Mouse (Mus musculus): ENCODE results near the gene Ldlr. TPM values are rescaled to one million over a fixed set of nuclear protein-coding genes. Genes with fewer than 3 reads are reported as not detected.
A peak's percentile ranks its signal among the peaks of the same experiment; 100 is the strongest.
"Not testable (repeated sequence)": the region's sequence is repeated elsewhere in the genome, so short reads cannot be mapped to it uniquely, and the experiment has no call there.

The Ldlr gene
- polyA plus RNA-seq, 1 experiment from 2014 or later: 31.1 TPM

- Histone ChIP-seq H3K4me2 (no peak overlapping the region), H3K4me3 (no peak overlapping the region), H3K4me1 (peaks cover 8% of the 10 kb centered on the region; the same call in 1 of the 2 replicates), H3K36me3 (peaks cover 51% of the 10 kb centered on the region), H3K27me3 (replicated peaks) (no peaks in the 10 kb centered on the region), H3K27ac (no peak overlapping the region), H3K9ac (no peak overlapping the region), H3K9me3 (replicated peaks) (no peaks in the 10 kb centered on the region)
- whole genome bisulfite sequencing (ENCODE audit: insufficient replicate concordance): 70% methylated on average over 7 of the region's 7 CpGs
- no peak for ATAC-seq
These were observed 61.4 kb downstream of the Ldlr start for GRCm38 (mm10) chr9:21784517-21785307.

- ATAC-seq: not testable (repeated sequence)
- WGBS (ENCODE audit: insufficient replicate concordance): 45% methylated on average over 2 of the region's 2 CpGs
These were observed 63.0 kb downstream of the Ldlr start for GRCm38 (mm10) chr9:21786309-21786708.

GRCm38 (mm10) chr9:21786906-21787305 lies 63.6 kb downstream of the Ldlr start:
- ATAC-seq: 0 out of 2 replicates have a peak, but pooled peaks have one; percentile 24
- Histone ChIP-seq H3K4me2 (no peak overlapping the region), H3K27ac (no peak overlapping the region), H3K4me1 (peaks cover 9% of the 10 kb centered on the region; the same call in 1 of the 2 replicates), H3K9ac (no peak overlapping the region), H3K9me3 (replicated peaks) (no peaks in the 10 kb centered on the region), H3K27me3 (replicated peaks) (no peaks in the 10 kb centered on the region), H3K4me3 (no peak overlapping the region), H3K36me3 (peaks cover 46% of the 10 kb centered on the region)
- 21% methylated on average over 6 of the region's 6 CpGs for WGBS (ENCODE audit: insufficient replicate concordance)

More at GRCm38 (mm10) chr9:21786309-21786708, 63.0 kb downstream of the Ldlr start:
- not testable (repeated sequence) for H3K9ac ChIP-seq; H3K4me3 ChIP-seq; H3K4me2 ChIP-seq; H3K27me3 ChIP-seq (replicated peaks); H3K4me1 ChIP-seq; H3K9me3 ChIP-seq (replicated peaks); H3K27ac ChIP-seq
- H3K36me3 ChIP-seq: peaks cover 43% of the 10 kb centered on the region

- H3K27me3 ChIP-seq (replicated peaks): no peaks in the 10 kb centered on the region
- no peak overlapping the region for H3K4me2 ChIP-seq
- peaks cover 16% of the 10 kb centered on the region; the same call in 1 of the 2 replicates for H3K4me1 ChIP-seq
- H3K9me3 ChIP-seq (replicated peaks): no peaks in the 10 kb centered on the region
- WGBS (ENCODE audit: insufficient replicate concordance): 62% methylated on average over 5 of the region's 5 CpGs
- H3K4me3 ChIP-seq: no peak overlapping the region
- H3K27ac ChIP-seq: no peak overlapping the region
- peaks cover 45% of the 10 kb centered on the region for H3K36me3 ChIP-seq
- no peak for ATAC-seq
- H3K9ac ChIP-seq: no peak overlapping the region
These were observed 64.4 kb downstream of the Ldlr start for GRCm38 (mm10) chr9:21787654-21788053.

- no peak for ATAC-seq
- Histone ChIP-seq H3K9ac (no peak overlapping the region), H3K4me3 (no peak overlapping the region), H3K36me3 (peaks cover 45% of the 10 kb centered on the region), H3K4me2 (no peak overlapping the region), H3K4me1 (peaks cover 20% of the 10 kb centered on the region; the same call in 1 of the 2 replicates), H3K9me3 (replicated peaks) (no peaks in the 10 kb centered on the region), H3K27me3 (replicated peaks) (no peaks in the 10 kb centered on the region), H3K27ac (no peak overlapping the region)
- 79% methylated on average over 9 of the region's 9 CpGs for WGBS (ENCODE audit: insufficient replicate concordance)
These were observed 65.0 kb downstream of the Ldlr start for GRCm38 (mm10) chr9:21788234-21788633.

GRCm38 (mm10) chr9:21791861-21792260 lies 68.6 kb downstream of the Ldlr start:
- no peak overlapping the region for H3K27ac ChIP-seq
- peaks cover 28% of the 10 kb centered on the region for H3K4me1 ChIP-seq
- H3K9me3 ChIP-seq (replicated peaks): no peaks in the 10 kb centered on the region
- WGBS (ENCODE audit: insufficient replicate concordance): 80% methylated on average over 8 of the region's 8 CpGs
- no peak overlapping the region for H3K4me2 ChIP-seq
- peaks cover 56% of the 10 kb centered on the region for H3K36me3 ChIP-seq
- ATAC-seq: no peak
- H3K9ac ChIP-seq: no peak overlapping the region
- no peaks in the 10 kb centered on the region for H3K27me3 ChIP-seq (replicated peaks)
- H3K4me3 ChIP-seq: no peak overlapping the region

GRCm38 (mm10) chr9:21792644-21793043 lies 69.4 kb downstream of the Ldlr start:
- peaks cover 2% of the 10 kb centered on the region; the same call in 1 of the 2 replicates for H3K27me3 ChIP-seq (replicated peaks)
- 45% methylated on average over 8 of the region's 8 CpGs for WGBS (ENCODE audit: insufficient replicate concordance)
- no peak overlapping the region; the same call in 1 of the 2 replicates for H3K4me2 ChIP-seq
- no peak overlapping the region for H3K4me3 ChIP-seq
- H3K27ac ChIP-seq: no peak overlapping the region
- H3K9me3 ChIP-seq (replicated peaks): no peaks in the 10 kb centered on the region
- peaks cover 53% of the 10 kb centered on the region for H3K36me3 ChIP-seq
- peaks cover 31% of the 10 kb centered on the region for H3K4me1 ChIP-seq
- ATAC-seq: no peak
- H3K9ac ChIP-seq: no peak overlapping the region

GRCm38 (mm10) chr9:21793507-21793906 lies 70.2 kb downstream of the Ldlr start:
- not testable (repeated sequence) for H3K27me3 ChIP-seq (replicated peaks); H3K27ac ChIP-seq; ATAC-seq; H3K9ac ChIP-seq; H3K9me3 ChIP-seq (replicated peaks); H3K4me3 ChIP-seq; H3K4me2 ChIP-seq
- peaks cover 52% of the 10 kb centered on the region for H3K36me3 ChIP-seq
- peaks cover 39% of the 10 kb centered on the region for H3K4me1 ChIP-seq
- 83% methylated on average over 6 of the region's 6 CpGs for WGBS (ENCODE audit: insufficient replicate concordance)

GRCm38 (mm10) chr9:21794344-21794834 lies 71.1 kb downstream of the Ldlr start:
- no peak overlapping the region for H3K9ac ChIP-seq
- H3K27ac ChIP-seq: no peak overlapping the region
- H3K27me3 ChIP-seq (replicated peaks): peaks cover 16% of the 10 kb centered on the region; the same call in 1 of the 2 replicates
- ATAC-seq: no peak
- 88% methylated on average over 18 of the region's 18 CpGs for whole genome bisulfite sequencing (ENCODE audit: insufficient replicate concordance)
- H3K36me3 ChIP-seq: peaks cover 43% of the 10 kb centered on the region
- H3K4me3 ChIP-seq: no peak overlapping the region
- H3K4me1 ChIP-seq: peaks cover 43% of the 10 kb centered on the region
- H3K9me3 ChIP-seq (replicated peaks): no peaks in the 10 kb centered on the region
- no peak overlapping the region for H3K4me2 ChIP-seq

GRCm38 (mm10) chr9:21794925-21795324 lies 71.6 kb downstream of the Ldlr start:
- H3K4me1 ChIP-seq: peaks cover 43% of the 10 kb centered on the region
- no peak overlapping the region for H3K4me3 ChIP-seq
- H3K9me3 ChIP-seq (replicated peaks): no peaks in the 10 kb centered on the region
- H3K9ac ChIP-seq: no peak overlapping the region
- H3K36me3 ChIP-seq: peaks cover 38% of the 10 kb centered on the region
- H3K27me3 ChIP-seq (replicated peaks): peaks cover 16% of the 10 kb centered on the region; the same call in 1 of the 2 replicates
- 90% methylated on average over 25 of the region's 25 CpGs for WGBS (ENCODE audit: insufficient replicate concordance)
- H3K4me2 ChIP-seq: no peak overlapping the region
- no peak overlapping the region for H3K27ac ChIP-seq
- ATAC-seq: no peak

- Histone ChIP-seq H3K36me3 (peaks cover 38% of the 10 kb centered on the region), H3K4me1 (peaks cover 47% of the 10 kb centered on the region), H3K27me3 (replicated peaks) (peaks cover 16% of the 10 kb centered on the region; the same call in 1 of the 2 replicates), H3K27ac (no peak overlapping the region), H3K4me3 (no peak overlapping the region), H3K9ac (no peak overlapping the region), H3K9me3 (replicated peaks) (no peaks in the 10 kb centered on the region), H3K4me2 (no peak overlapping the region)
- WGBS (ENCODE audit: insufficient replicate concordance): 75% methylated on average over 5 of the region's 5 CpGs
- no peak for ATAC-seq
These were observed 72.3 kb downstream of the Ldlr start for GRCm38 (mm10) chr9:21795579-21795978.

GRCm38 (mm10) chr9:21796259-21796658 lies 73.0 kb downstream of the Ldlr start:
- Histone ChIP-seq H3K27ac (peak overlapping the region; percentile 52; the same call in 1 of the 2 replicates), H3K4me3 (no peak overlapping the region), H3K9ac (no peak overlapping the region), H3K27me3 (replicated peaks) (peaks cover 16% of the 10 kb centered on the region; the same call in 1 of the 2 replicates), H3K4me2 (peak overlapping the region; percentile 94), H3K4me1 (peaks cover 47% of the 10 kb centered on the region), H3K36me3 (peaks cover 42% of the 10 kb centered on the region), H3K9me3 (replicated peaks) (no peaks in the 10 kb centered on the region)
- no peak for ATAC-seq
- 44% methylated on average over 3 of the region's 3 CpGs for WGBS (ENCODE audit: insufficient replicate concordance)
